Mouse (Mus musculus): ENCODE data around the gene Ncoa6.

Gene Ncoa6

GRCm38 (mm10) chr2:155367635-155368284 lies 105.9 kb downstream of the Ncoa6 start:
- DNase-seq (ENCODE audit: low spot score), result no peak

- DNase-seq (ENCODE audit: low spot score), result no peak
Observed at GRCm38 (mm10) chr2:155357686-155358399, 115.9 kb downstream of the Ncoa6 start.

- DNase-seq (ENCODE audit: low spot score), result peak; percentile 83
Observed at GRCm38 (mm10) chr2:155356971-155357591, 116.6 kb downstream of the Ncoa6 start, which contains the start of gene Pigu. Gene Pigu, minus strand, starts transcription at chr2:155357430.

- DNase-seq (ENCODE audit: low spot score), result no peak
Observed at GRCm38 (mm10) chr2:155354402-155354801, 119.3 kb downstream of the Ncoa6 start.

GRCm38 (mm10) chr2:155346670-155347069 lies 127.0 kb downstream of the Ncoa6 start:
- no peak for DNase-seq (ENCODE audit: low spot score)
